Mouse (Mus musculus): ENCODE measurements at regions not wholly inside any gene's neighbourhood (a gene's known extent, or its start where the extent isn't known, plus 50 kb on each side); places are given as distances from the start of the nearest gene placed in this dataset.

DNA sequence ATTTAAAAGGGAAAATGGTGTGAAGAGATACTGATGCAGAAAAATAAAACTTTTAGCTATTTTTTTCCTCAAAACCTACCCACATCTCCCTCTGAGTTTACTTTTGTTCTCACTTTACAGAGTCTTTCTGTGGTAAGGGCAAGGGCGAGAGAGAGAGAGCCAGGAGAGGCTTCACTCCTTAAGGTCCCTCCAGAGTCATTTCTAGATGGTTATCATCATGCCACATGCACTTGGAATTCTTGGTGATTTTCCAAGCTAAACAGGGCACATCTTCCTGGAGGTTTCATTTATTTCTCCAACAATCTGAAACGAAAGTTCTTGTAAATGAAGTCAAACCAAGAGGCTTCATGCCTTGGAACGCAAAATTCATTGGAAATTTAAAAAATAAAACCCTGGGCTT is 130.0 kb upstream of the Cdkn2b start:
- TF ChIP-seq CTCF (IDR thresholded peaks at IDR 0.05; ENCODE audit: borderline replicate concordance, extremely low read depth, insufficient read depth, insufficient read length), result no peak
- no peak for TF ChIP-seq POLR2A (IDR thresholded peaks at IDR 0.05; ENCODE audit: borderline replicate concordance, extremely low read depth, insufficient read depth, insufficient read length, poor library complexity, severe bottlenecking)
